Mouse (Mus musculus): ENCODE results near the gene Traf1. TPM values are rescaled to one million over a fixed set of nuclear protein-coding genes. Genes with fewer than 3 reads are reported as not detected.

The Traf1 gene
- polyA plus RNA-seq, 1 experiment = 1.4 TPM

- no peak overlapping the region for H3K4me3 ChIP-seq (ENCODE audit: insufficient read depth, low read length)
- TF ChIP-seq POLR2A (IDR thresholded peaks at IDR 0.05; ENCODE audit: extremely low read depth, insufficient read depth, low read length) = no peak
- peak; percentile 25; the same call in 1 of the 2 replicates for TF ChIP-seq CTCF (IDR thresholded peaks at IDR 0.05; ENCODE audit: extremely low read depth, insufficient read depth, low read length)
- H3K27ac ChIP-seq (ENCODE audit: insufficient read depth, low read length) = no peak overlapping the region
- H3K4me1 ChIP-seq (ENCODE audit: control insufficient read depth, insufficient read depth, low read length) = no peaks in the 10 kb centered on the region
Measured at GRCm38 (mm10) chr2:34897820-34898219, 63.8 kb downstream of the Traf1 start.

DNA sequence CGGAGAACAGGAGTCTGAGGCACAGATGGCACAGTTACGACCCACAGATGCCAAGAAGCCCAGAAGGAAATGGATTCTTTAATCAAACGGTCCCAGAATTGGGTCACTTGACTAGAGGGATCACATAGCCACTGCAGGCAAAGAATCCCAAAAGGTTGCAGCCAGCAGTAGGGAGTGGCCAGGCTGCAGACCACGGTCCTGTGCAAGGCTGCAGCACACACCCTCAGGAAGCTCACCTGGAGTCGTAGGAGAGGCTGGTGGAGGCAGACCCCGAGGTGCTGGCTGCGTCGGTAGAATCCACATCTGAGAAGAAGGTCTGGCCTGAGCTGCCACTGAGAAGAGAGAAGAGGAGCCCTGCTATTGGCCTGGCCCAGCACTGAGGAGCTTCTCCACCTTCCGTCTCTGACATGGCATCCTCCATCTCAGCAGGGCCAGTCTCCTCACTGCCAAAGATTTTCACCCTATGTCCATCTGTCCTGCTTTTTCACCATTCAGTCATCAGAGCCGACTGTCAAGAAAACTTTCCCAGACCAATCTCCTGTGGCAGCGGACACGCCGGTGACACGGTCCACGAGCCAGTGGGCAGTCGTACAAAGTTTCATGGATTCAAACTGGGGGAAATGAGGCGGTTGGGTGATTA, 64.6 kb downstream of the Traf1 start:
- H3K4me1 ChIP-seq (ENCODE audit: control insufficient read depth, insufficient read depth, low read length) = no peaks in the 10 kb centered on the region
- H3K27ac ChIP-seq (ENCODE audit: insufficient read depth, low read length) = no peak overlapping the region
- TF ChIP-seq POLR2A (IDR thresholded peaks at IDR 0.05; ENCODE audit: extremely low read depth, insufficient read depth, low read length) (no peak), CTCF (IDR thresholded peaks at IDR 0.05; ENCODE audit: extremely low read depth, insufficient read depth, low read length) (no peak)
- H3K4me3 ChIP-seq (ENCODE audit: insufficient read depth, low read length) = no peak overlapping the region

DNA sequence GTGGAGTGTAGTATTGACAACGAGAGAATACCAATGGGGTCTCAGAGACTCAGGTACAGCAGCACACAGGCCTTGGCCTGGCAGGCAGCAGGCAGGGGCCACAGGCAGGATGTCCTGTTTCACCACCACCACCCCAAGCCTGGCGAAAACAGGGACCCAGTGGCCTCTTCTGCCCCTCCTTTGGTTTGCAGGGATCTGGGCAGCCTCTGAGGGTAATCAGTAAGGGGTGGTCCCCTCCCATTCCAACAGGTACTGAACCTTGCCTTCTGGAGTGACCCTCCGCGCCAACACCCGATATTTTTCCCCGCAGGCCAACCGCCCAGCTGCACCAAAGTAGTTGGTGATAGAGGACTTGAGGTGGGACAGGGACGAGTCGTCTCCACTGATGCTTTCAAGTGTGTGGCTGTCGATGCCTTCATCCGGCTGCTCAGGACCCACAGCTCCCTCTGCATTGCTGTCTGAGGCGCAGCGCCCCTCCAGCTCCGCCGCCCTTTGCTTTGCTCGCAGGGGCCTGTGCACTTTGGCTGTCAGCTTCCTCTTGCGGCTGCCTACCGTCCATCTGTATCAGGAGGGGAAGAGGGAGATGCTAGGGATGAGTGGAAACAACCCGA, 66.0 kb downstream of the Traf1 start:
- no peaks in the 10 kb centered on the region for H3K4me1 ChIP-seq (ENCODE audit: control insufficient read depth, insufficient read depth, low read length)
- TF ChIP-seq CTCF (IDR thresholded peaks at IDR 0.05; ENCODE audit: extremely low read depth, insufficient read depth, low read length) = no peak
- TF ChIP-seq POLR2A (IDR thresholded peaks at IDR 0.05; ENCODE audit: extremely low read depth, insufficient read depth, low read length) = no peak
- no peak overlapping the region for H3K4me3 ChIP-seq (ENCODE audit: insufficient read depth, low read length)
- no peak overlapping the region for H3K27ac ChIP-seq (ENCODE audit: insufficient read depth, low read length)

- no peak for TF ChIP-seq CTCF (IDR thresholded peaks at IDR 0.05; ENCODE audit: extremely low read depth, insufficient read depth, low read length)
- no peak for TF ChIP-seq POLR2A (IDR thresholded peaks at IDR 0.05; ENCODE audit: extremely low read depth, insufficient read depth, low read length)
- no peak overlapping the region for H3K4me3 ChIP-seq (ENCODE audit: insufficient read depth, low read length)
- no peak overlapping the region for H3K27ac ChIP-seq (ENCODE audit: insufficient read depth, low read length)
- no peaks in the 10 kb centered on the region for H3K4me1 ChIP-seq (ENCODE audit: control insufficient read depth, insufficient read depth, low read length)
Measured at GRCm38 (mm10) chr2:34893950-34894349, 67.6 kb downstream of the Traf1 start.

Other genes with a start within 250 kb of the Traf1 start
- gene Gapvd1, start 206.5 kb downstream of the Traf1 start, polyA plus RNA-seq (2012; rRNA removed) = 42.0 and 43.2 TPM in 2 replicates
- gene Hspa5, start 189.8 kb downstream of the Traf1 start, polyA plus RNA-seq (2012; rRNA removed) = 184 and 215 TPM in 2 replicates
- gene Rabepk, start 161.9 kb downstream of the Traf1 start, polyA plus RNA-seq (2012; rRNA removed) = 37.1 and 38.2 TPM in 2 replicates
- 83.2 and 83.8 TPM in 2 replicates for gene Fbxw2, start 135.5 kb downstream of the Traf1 start, polyA plus RNA-seq (2012; rRNA removed)
- not detected in 2 replicates for gene Gm34653, start 128.8 kb downstream of the Traf1 start, polyA plus RNA-seq (2012; rRNA removed)
- 0.52 and 0.62 TPM in 2 replicates for gene Cutal, start 87.4 kb downstream of the Traf1 start, polyA plus RNA-seq (2012; rRNA removed)
- 41.7 and 43.9 TPM in 2 replicates for gene Psmd5, start 86.8 kb downstream of the Traf1 start, polyA plus RNA-seq (2012; rRNA removed)
- 0.95 and 0.98 TPM in 2 replicates for gene Phf19, start 47.7 kb downstream of the Traf1 start, polyA plus RNA-seq (2012; rRNA removed)
- 0.08 and 0.35 TPM in 2 replicates for gene Hc, start 99.7 kb upstream of the Traf1 start, polyA plus RNA-seq (2012; rRNA removed)
- gene AI182371, start 139.8 kb upstream of the Traf1 start, polyA plus RNA-seq (2012; rRNA removed) = 0.52 and 0.59 TPM in 2 replicates
- gene Cntrl, start 147.7 kb upstream of the Traf1 start, polyA plus RNA-seq (2012; rRNA removed) = 14.9 and 15.6 TPM in 2 replicates
- gene Rab14, start 239.3 kb upstream of the Traf1 start, polyA plus RNA-seq (2012; rRNA removed) = 166 and 169 TPM in 2 replicates

Measured in cortical plate, adult 2 months (tissue).